Mouse (Mus musculus) erythroblast, embryonic 14.5 days (primary cell): Measurements from ENCODE around the gene Leng9. TPM values are rescaled to one million over a fixed set of nuclear protein-coding genes. Genes with fewer than 3 reads are reported as not detected.
A peak's percentile ranks its signal among the peaks of the same experiment; 100 is the strongest.

Experiments used
- H3K27me3 ChIP-seq: 2 replicates; pipeline ENCODE4 v1.6.1; 2012; ENCODE audit warnings: inconsistent platforms; ENCODE audit not compliant: control insufficient read depth
- H3K36me3 ChIP-seq: 2 replicates; pipeline ENCODE4 v1.6.1; 2012; ENCODE audit warnings: mild to moderate bottlenecking, inconsistent platforms; ENCODE audit not compliant: control insufficient read depth
- H3K4me1 ChIP-seq: 2 replicates; pipeline ENCODE4 v1.6.1; 2012; ENCODE audit warnings: inconsistent platforms; ENCODE audit not compliant: control insufficient read depth
- H3K4me3 ChIP-seq: replicated peaks from 2 replicates; pipeline ENCODE3; 2012; ENCODE audit warnings: moderate library complexity, mild to moderate bottlenecking, inconsistent platforms
- H3K9me3 ChIP-seq: 2 replicates; pipeline ENCODE4 v1.6.1; 2012; ENCODE audit warnings: low read length, inconsistent platforms, mixed read lengths; ENCODE audit not compliant: control insufficient read depth
- GATA1 ChIP-seq: IDR thresholded peaks from 2 replicates; pipeline ENCODE4 v1.6.1; 2012; ENCODE audit warnings: low read length, inconsistent platforms, mixed read lengths
- TAL1 ChIP-seq: IDR thresholded peaks from 3 replicates; pipeline ENCODE4 v1.6.1; 2012; ENCODE audit warnings: low read length, inconsistent platforms, mixed read lengths
- polyA plus RNA-seq: library from polyadenylated mRNA; stranded (reverse); fragments of >175 nt; gene quantifications from 2 replicates; pipeline ENCODE4 v1.2.3, GENCODE M21; 2012

Gene Leng9
- polyA plus RNA-seq, 1 experiment, result 0.07 TPM

DNA sequence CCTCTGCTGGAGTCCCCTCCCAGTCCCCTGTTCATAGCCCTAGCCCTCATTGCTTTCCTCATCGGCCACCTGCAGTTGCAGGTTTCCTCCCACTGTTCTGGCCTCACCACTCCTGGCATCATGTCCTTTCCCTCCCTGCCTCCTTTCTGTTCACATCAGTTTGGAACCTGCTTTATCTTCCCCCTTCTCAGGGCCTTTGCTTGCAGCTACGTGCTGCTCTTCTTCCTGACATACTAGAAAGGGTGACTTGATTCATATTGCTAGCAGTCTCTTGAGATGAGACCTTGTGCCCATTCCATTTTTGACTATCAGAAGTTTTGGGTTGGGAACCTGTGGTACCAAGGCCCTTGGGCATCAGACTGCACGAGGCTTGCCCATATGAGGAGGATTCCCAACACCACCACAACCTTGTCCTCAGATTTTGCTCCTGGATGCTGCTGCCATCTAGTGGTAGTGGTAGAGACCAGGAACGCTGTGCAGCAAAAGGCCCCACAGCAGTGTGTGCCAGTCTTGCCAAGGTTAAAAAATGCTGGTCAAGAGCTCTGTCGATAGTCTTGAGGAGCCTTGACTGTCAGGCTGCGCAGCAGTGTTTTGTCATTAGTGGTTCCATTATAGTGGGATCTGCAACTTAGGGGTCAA lies 4.5 kb downstream of the Leng9 start:
- Histone ChIP-seq H3K4me3 (no peak overlapping the region), H3K27me3 (no peaks in the 10 kb centered on the region), H3K9me3 (no peaks in the 10 kb centered on the region), H3K36me3 (peaks cover 81% of the 10 kb centered on the region), H3K4me1 (peaks cover 53% of the 10 kb centered on the region)
- TF ChIP-seq GATA1, result no peak
- no peak for TF ChIP-seq TAL1

DNA sequence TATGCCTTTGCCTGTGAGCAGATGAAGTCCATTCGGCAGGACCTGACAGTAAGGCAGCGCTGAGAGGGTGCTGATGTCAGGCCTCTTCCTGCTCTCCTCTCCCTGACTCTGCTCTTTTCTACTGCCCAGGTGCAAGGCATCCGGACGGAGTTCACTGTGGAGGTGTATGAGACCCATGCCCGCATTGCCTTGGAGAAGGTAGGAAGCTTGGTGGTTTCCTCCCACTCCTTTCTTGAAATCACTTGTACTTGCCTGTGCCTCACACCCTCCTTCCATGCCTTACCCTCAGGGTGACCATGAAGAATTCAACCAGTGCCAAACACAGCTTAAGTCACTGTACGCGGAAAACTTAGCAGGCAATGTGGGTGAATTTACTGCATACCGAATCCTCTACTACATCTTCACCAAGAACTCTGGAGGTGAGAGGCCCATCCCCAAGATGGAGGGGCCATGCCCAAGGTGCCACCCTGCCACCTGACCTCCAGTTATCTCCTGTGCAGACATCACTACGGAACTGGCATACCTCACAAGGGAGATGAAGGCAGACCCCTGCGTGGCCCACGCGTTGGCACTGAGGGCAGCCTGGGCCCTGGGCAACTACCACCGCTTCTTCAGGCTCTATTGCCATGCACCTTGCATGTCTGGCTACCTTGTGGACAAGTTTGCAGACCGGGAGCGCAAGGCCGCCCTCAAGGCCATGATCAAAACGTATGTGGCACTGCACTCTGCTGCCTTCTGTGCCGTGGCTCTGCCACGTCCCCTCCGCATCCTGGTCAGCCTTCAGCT lies 5.2 kb downstream of the Leng9 start:
- no peak for TF ChIP-seq GATA1
- TF ChIP-seq TAL1, result no peak
- H3K4me3 ChIP-seq, result no peak overlapping the region
- H3K27me3 ChIP-seq, result no peaks in the 10 kb centered on the region
- H3K9me3 ChIP-seq, result no peaks in the 10 kb centered on the region
- peaks cover 88% of the 10 kb centered on the region for H3K36me3 ChIP-seq
- H3K4me1 ChIP-seq, result peaks cover 46% of the 10 kb centered on the region

DNA sequence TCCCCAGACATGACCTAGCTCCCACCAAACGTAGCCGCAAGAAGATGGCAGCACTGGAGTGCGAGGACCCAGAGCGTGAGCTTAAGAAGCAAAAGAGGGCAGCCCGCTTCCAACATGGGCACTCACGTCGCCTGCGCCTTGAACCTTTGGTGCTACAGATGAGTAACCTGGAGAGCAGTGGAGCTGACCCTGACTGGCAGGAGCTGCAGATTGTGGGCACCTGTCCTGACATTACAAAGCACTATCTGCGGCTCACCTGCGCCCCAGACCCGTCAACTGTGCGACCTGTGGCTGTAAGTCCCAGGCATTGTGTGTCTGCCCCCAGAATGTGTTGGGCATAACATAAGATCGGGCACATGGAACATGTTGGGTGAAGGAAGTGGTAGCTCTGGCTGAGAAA lies 6.1 kb downstream of the Leng9 start:
- Histone ChIP-seq H3K4me3 (no peak overlapping the region), H3K9me3 (no peaks in the 10 kb centered on the region), H3K27me3 (no peaks in the 10 kb centered on the region), H3K4me1 (peaks cover 43% of the 10 kb centered on the region), H3K36me3 (peaks cover 97% of the 10 kb centered on the region)
- no peak for TF ChIP-seq GATA1
- no peak for TF ChIP-seq TAL1

DNA sequence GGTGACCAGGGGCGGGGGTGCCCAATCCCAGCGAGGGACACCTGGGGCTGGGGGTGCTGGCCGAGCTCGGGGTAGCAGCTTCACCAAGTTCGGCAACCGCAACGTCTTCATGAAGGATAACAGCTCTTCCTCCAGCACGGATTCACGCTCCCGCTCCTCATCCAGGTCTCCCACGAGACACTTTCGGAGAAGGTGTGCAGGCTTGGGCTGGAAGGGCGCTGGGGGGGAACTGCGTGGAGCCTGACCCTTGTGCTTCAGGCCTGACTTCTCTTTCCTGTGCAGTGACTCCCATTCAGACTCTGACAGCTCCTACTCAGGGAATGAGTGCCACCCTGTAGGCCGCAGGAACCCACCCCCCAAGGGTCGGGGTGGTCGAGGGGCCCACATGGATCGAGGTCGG lies 6.7 kb downstream of the Leng9 start:
- no peak overlapping the region for H3K4me3 ChIP-seq
- H3K9me3 ChIP-seq, result no peaks in the 10 kb centered on the region
- H3K4me1 ChIP-seq, result peaks cover 42% of the 10 kb centered on the region
- TF ChIP-seq TAL1 (no peak), GATA1 (no peak)
- no peaks in the 10 kb centered on the region for H3K27me3 ChIP-seq
- H3K36me3 ChIP-seq, result peaks cover 100% of the 10 kb centered on the region

DNA sequence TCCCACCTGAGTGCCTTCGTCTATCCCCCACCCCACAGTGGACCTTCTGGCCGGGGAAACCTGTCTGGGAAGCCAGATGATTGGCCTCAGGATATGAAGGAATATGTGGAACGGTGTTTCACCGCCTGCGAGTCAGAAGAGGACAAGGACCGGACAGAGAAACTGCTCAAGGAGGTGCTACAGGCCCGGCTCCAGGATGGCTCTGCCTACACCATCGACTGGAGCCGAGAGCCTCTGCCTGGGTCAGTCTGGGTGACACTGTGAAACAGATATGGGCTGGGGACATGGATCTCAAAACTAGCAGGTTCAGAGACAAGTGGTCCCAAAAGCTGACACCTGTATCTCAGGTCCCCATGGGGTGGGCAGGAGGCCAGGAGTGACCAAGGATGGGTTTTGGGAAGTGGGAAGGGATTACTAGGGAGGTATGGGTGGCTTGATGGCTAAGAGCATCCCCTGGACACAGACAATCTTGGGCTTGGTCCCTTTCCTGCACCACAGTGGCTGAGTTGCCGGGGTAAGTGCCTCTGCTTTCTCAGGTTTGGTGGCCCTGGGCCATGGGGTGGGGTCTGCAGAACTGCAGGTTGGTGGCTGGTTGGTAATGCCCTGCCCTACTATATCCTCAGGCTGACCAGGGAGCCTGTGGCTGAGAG lies 7.3 kb downstream of the Leng9 start:
- H3K4me1 ChIP-seq, result peaks cover 42% of the 10 kb centered on the region
- H3K4me3 ChIP-seq, result no peak overlapping the region
- H3K36me3 ChIP-seq, result peaks cover 100% of the 10 kb centered on the region
- no peak for TF ChIP-seq TAL1
- TF ChIP-seq GATA1, result no peak
- H3K9me3 ChIP-seq, result no peaks in the 10 kb centered on the region
- H3K27me3 ChIP-seq, result no peaks in the 10 kb centered on the region

DNA sequence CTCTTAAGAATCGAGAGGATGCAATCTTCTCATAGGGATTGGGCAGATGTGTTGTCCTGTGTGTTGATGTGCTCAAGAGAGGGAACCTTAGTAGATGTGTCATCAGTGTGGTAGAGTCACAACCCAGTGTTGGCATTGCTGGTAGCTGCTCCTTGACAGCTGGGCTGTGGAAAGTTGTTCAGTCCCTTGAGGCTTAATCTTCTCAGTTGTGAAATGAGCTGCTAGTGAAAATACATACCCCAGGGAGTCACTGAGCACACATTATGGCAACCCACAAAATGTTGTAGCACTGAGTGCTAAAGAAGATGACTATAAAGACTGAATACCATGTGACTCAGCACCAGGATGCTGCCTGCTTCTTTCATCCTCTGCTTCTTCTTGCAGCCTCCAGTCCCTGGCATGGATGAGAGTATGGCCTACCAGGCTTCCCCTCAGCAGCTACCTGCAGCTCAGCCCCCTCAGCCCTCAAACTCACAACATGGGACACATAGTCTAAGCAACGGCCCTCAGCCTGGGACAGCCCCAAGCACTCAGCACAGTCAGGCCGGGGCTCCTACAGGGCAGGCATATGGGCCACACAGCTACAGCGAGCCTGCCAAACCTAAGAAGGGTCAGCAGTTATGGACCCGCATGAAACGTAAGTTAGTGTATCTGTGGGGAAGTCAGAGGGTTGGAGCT lies 8.4 kb downstream of the Leng9 start:
- H3K4me1 ChIP-seq, result peaks cover 36% of the 10 kb centered on the region
- TF ChIP-seq GATA1, result no peak
- TF ChIP-seq TAL1, result no peak
- no peaks in the 10 kb centered on the region for H3K9me3 ChIP-seq
- no peak overlapping the region for H3K4me3 ChIP-seq
- H3K27me3 ChIP-seq, result no peaks in the 10 kb centered on the region
- H3K36me3 ChIP-seq, result peaks cover 93% of the 10 kb centered on the region

DNA sequence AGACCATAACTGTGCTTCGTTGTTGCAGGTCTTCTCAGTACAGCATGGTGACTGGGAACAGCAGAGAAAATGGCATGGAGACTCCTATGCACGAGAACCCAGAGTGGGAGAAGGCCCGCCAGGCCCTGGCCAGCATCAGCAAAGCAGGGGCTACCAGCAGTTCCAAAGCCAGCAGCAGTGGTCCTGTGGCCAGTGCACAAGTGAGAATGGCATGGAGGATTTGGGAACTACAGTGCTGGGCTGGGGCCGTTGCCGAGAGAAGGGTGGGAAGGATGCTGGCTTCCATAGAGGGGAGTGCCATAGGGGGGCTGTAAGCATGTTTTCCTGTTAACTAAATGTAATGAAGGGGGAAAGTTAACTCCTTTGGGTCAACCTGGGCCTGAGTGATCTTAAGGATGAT lies 10.8 kb downstream of the Leng9 start:
- peaks cover 69% of the 10 kb centered on the region for H3K36me3 ChIP-seq

DNA sequence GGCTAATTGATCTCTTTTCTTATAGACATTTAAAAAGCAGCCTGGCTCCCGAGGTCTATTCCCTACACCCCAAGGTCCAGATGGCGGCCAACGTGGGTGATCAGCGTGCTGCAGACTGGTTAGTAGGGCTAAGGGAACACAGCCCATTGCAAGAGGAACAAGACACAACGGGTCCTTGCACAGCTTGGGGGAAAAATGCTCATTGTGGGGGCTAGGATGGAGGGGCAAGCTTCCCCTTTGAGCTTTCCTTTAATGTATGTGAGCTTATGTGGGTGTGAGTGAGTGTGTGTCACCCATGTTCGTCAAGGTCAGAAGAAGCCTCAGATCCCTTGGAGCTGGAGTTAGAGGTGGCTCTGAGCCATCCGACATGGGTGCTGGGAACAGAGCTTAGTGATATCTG lies 11.5 kb downstream of the Leng9 start:
- Histone ChIP-seq H3K36me3 (peaks cover 62% of the 10 kb centered on the region), H3K27me3 (no peaks in the 10 kb centered on the region), H3K4me1 (peaks cover 39% of the 10 kb centered on the region), H3K9me3 (no peaks in the 10 kb centered on the region), H3K4me3 (peak overlapping the region; percentile 19)
- TF ChIP-seq GATA1 (no peak), TAL1 (no peak)

More for the DNA sequence above, 10.8 kb downstream of the Leng9 start:
- no peaks in the 10 kb centered on the region for H3K9me3 ChIP-seq
- peaks cover 37% of the 10 kb centered on the region for H3K4me1 ChIP-seq
- no peaks in the 10 kb centered on the region for H3K27me3 ChIP-seq
- TF ChIP-seq GATA1 (no peak), TAL1 (no peak)
- H3K4me3 ChIP-seq, result no peak overlapping the region

DNA sequence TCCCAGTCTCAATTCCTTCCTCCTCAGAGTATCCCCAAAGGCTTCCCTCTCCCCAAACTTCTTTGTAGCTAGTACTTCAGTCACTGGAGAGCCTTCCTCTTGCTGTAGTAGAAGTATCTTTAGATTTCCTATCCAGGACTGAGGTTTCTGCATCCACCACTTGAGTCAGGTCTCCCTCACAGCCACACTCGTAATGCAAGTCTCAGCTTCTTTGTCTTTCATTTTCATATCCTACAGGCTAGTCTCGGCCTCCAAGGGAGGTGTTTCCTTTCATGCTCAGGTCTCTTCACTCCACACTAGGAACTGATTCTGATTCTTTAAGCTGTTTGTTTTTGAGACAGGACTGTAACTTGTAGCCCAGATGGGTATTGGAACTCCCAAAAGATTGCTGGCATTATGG lies 12.0 kb downstream of the Leng9 start:
- Histone ChIP-seq H3K4me1 (peaks cover 39% of the 10 kb centered on the region), H3K36me3 (peaks cover 61% of the 10 kb centered on the region), H3K4me3 (peak overlapping the region; percentile 89), H3K27me3 (no peaks in the 10 kb centered on the region), H3K9me3 (no peaks in the 10 kb centered on the region)
- no peak for TF ChIP-seq GATA1
- TF ChIP-seq TAL1, result no peak
